Mouse (Mus musculus) spleen, adult 12 weeks (tissue): ENCODE data around the gene U2af2.
"Not testable (repeated sequence)": the region's sequence is repeated elsewhere in the genome, so short reads cannot be mapped to it uniquely, and the experiment has no call there.

ENCODE experiments used
- DNase-seq: peaks from one replicate; pipeline ENCODE4 v3.0.0; 2022; ENCODE audit warnings: low spot score

Gene U2af2

GRCm38 (mm10) chr7:5076931-5077330 lies 15.0 kb downstream of the U2af2 start:
- no peak for DNase-seq

- DNase-seq, result not testable (repeated sequence)
These were observed 17.5 kb downstream of the U2af2 start for GRCm38 (mm10) chr7:5079365-5080009.

GRCm38 (mm10) chr7:5080010-5080751 lies 18.2 kb downstream of the U2af2 start, which contains the start of gene Epn1:
Epn1 (plus strand) TSS chr7:5080235.
- DNase-seq, result peak; percentile 89

- DNase-seq, result no peak
These were observed 18.9 kb downstream of the U2af2 start for GRCm38 (mm10) chr7:5080815-5081214.

- DNase-seq, result no peak
These were observed 19.3 kb downstream of the U2af2 start for GRCm38 (mm10) chr7:5081241-5081640.

- no peak for DNase-seq
These were observed 20.0 kb downstream of the U2af2 start for GRCm38 (mm10) chr7:5081939-5082338.

- DNase-seq, result no peak
These were observed 21.6 kb downstream of the U2af2 start for GRCm38 (mm10) chr7:5083325-5084105.

- no peak for DNase-seq
These were observed 23.6 kb downstream of the U2af2 start for GRCm38 (mm10) chr7:5085512-5085911.

- no peak for DNase-seq
These were observed 25.0 kb downstream of the U2af2 start for GRCm38 (mm10) chr7:5086921-5087440.

GRCm38 (mm10) chr7:5087886-5088285 lies 25.9 kb downstream of the U2af2 start:
- DNase-seq, result no peak

GRCm38 (mm10) chr7:5089853-5090252 lies 27.9 kb downstream of the U2af2 start:
- no peak for DNase-seq

- no peak for DNase-seq
These were observed 29.2 kb downstream of the U2af2 start for GRCm38 (mm10) chr7:5091008-5091728.

- DNase-seq, result no peak
These were observed 30.4 kb downstream of the U2af2 start for GRCm38 (mm10) chr7:5092381-5092780.

GRCm38 (mm10) chr7:5092831-5093510 lies 31.0 kb downstream of the U2af2 start:
- DNase-seq, result no peak

- DNase-seq, result no peak
These were observed 36.8 kb downstream of the U2af2 start for GRCm38 (mm10) chr7:5098769-5099168.

- DNase-seq, result no peak
These were observed 37.9 kb downstream of the U2af2 start for GRCm38 (mm10) chr7:5099796-5100195.

- DNase-seq, result no peak
These were observed 39.2 kb downstream of the U2af2 start for GRCm38 (mm10) chr7:5101066-5101663.

GRCm38 (mm10) chr7:5102564-5102963 lies 40.6 kb downstream of the U2af2 start:
- DNase-seq, result no peak

GRCm38 (mm10) chr7:5108272-5108671 lies 46.3 kb downstream of the U2af2 start:
- no peak for DNase-seq

- DNase-seq, result no peak
These were observed 47.4 kb downstream of the U2af2 start for GRCm38 (mm10) chr7:5109301-5109700.

GRCm38 (mm10) chr7:5112701-5113100 lies 50.8 kb downstream of the U2af2 start:
- DNase-seq, result no peak
